Mouse (Mus musculus) stomach, embryonic 14.5 days (tissue): Measurements from ENCODE around the gene Ofd1. TPM values are rescaled to one million over a fixed set of nuclear protein-coding genes. Genes with fewer than 3 reads are reported as not detected.

Experiments
- ATAC-seq: fragments of 200-750 bp; cut with Nextera tagmentation; 2 replicates; pipeline ENCODE4 v1.8.0; 2017; ENCODE audit warnings: low read depth, moderate TSS enrichment; ENCODE audit not compliant: insufficient number of reproducible peaks, insufficient read depth, low FRiP score
- H3K27ac ChIP-seq: fragments of 300-500 bp; sonication (generic); 2 replicates; pipeline ENCODE4 v1.5.1; 2014; ENCODE audit warnings: mild to moderate bottlenecking, low read length, moderate library complexity, mixed read lengths
- H3K27me3 ChIP-seq: fragments of 300-500 bp; sonication (generic); 2 replicates; pipeline ENCODE4 v1.6.1; 2014; ENCODE audit warnings: low read length, control low read depth, mixed read lengths; ENCODE audit not compliant: control insufficient read depth, insufficient read depth
- H3K36me3 ChIP-seq: fragments of 300-500 bp; sonication (generic); 2 replicates; pipeline ENCODE4 v1.6.1; 2014; ENCODE audit warnings: mild to moderate bottlenecking, control low read depth, low read length, moderate library complexity, mixed read lengths; ENCODE audit not compliant: control insufficient read depth, insufficient read depth
- H3K4me1 ChIP-seq: fragments of 300-500 bp; sonication (generic); 2 replicates; pipeline ENCODE4 v1.6.1; 2014; ENCODE audit warnings: low read length, control low read depth, mixed read lengths; ENCODE audit not compliant: control insufficient read depth, insufficient read depth
- H3K4me2 ChIP-seq: fragments of 300-500 bp; sonication (generic); replicated peaks from 2 replicates; pipeline ENCODE4 v1.6.1; 2014; ENCODE audit warnings: low read depth, low read length, control low read depth
- H3K4me3 ChIP-seq: fragments of 300-500 bp; sonication (generic); 2 replicates; pipeline ENCODE4 v1.5.1; 2014; ENCODE audit warnings: low read depth, low read length, control low read depth
- H3K9ac ChIP-seq: fragments of 300-500 bp; sonication (generic); replicated peaks from 2 replicates; pipeline ENCODE4 v1.6.1; 2014; ENCODE audit warnings: low read depth, mild to moderate bottlenecking, control low read depth, low read length, moderate library complexity, mixed read lengths
- H3K9me3 ChIP-seq: fragments of 300-500 bp; sonication (generic); 2 replicates; pipeline ENCODE4 v1.6.1; 2016; ENCODE audit warnings: low read depth, low read length, control low read depth; ENCODE audit not compliant: control insufficient read depth
- WGBS: fragments of 180-500 bp; shearing (Covaris S2); extraction: QIAGEN DNeasy Blood & Tissue Kit; methylation state at CpG from one replicate; pipeline ENCODE4 v1.1.7; 2014; 5-methylcytosine and 5-hydroxymethylcytosine counted together
- polyA plus RNA-seq: library from polyadenylated mRNA; unstranded; fragments of >200 nt; fragmentation: Nextera tagmentation; extraction: Ambion mirVana; gene quantifications from 2 replicates; pipeline ENCODE4 v1.2.1, GENCODE M21; 2014

Ofd1 gene
- polyA plus RNA-seq, 1 experiment from 2014 or later, result 9.2 TPM

GRCm38 (mm10) chrX:166354913-166355312, 85.6 kb downstream of the Ofd1 start:
- H3K4me1 ChIP-seq, result no peaks in the 10 kb centered on the region
- no peaks in the 10 kb centered on the region for H3K9me3 ChIP-seq
- ATAC-seq, result no peak
- H3K9ac ChIP-seq, result no peak overlapping the region
- H3K4me2 ChIP-seq, result no peak overlapping the region
- no peak overlapping the region for H3K27ac ChIP-seq
- no peak overlapping the region for H3K4me3 ChIP-seq
- WGBS, result 65% methylated on average over 1 of the region's 1 CpGs
- H3K27me3 ChIP-seq, result no peaks in the 10 kb centered on the region
- H3K36me3 ChIP-seq, result no peaks in the 10 kb centered on the region

GRCm38 (mm10) chrX:166353412-166353811, 87.1 kb downstream of the Ofd1 start:
- Histone ChIP-seq H3K9me3 (no peaks in the 10 kb centered on the region), H3K9ac (no peak overlapping the region), H3K4me1 (no peaks in the 10 kb centered on the region), H3K4me3 (no peak overlapping the region), H3K36me3 (no peaks in the 10 kb centered on the region), H3K27ac (no peak overlapping the region), H3K4me2 (no peak overlapping the region), H3K27me3 (no peaks in the 10 kb centered on the region)
- ATAC-seq, result no peak
- 58% methylated on average over 2 of the region's 2 CpGs for WGBS

- 25% methylated on average over 6 of the region's 6 CpGs for WGBS
- no peaks in the 10 kb centered on the region for H3K36me3 ChIP-seq
- ATAC-seq, result no peak
Measured at GRCm38 (mm10) chrX:166351790-166352189, 88.7 kb downstream of the Ofd1 start.

DNA sequence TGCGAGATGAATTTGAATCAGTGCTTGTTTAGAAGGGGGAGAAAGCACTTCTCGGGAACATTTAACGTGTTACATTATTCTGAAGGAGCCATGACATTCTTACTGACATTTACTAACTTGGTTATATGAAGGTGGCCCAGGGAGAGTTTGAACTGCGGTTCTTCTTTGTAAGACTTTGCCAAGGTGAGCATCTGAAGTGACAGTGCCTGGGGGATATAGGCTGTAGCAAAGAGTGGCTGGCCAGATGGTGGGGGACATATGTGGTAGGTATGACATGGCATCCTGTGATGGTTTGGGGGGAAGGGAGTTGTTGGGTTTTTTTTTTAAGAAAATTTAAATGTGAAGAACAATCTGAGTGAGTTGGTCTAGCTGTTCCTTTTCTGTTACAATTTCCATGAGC, 91.9 kb downstream of the Ofd1 start:
- no peaks in the 10 kb centered on the region for H3K36me3 ChIP-seq
- no peak overlapping the region for H3K4me3 ChIP-seq
- no peaks in the 10 kb centered on the region for H3K9me3 ChIP-seq
- ATAC-seq, result no peak
- no peaks in the 10 kb centered on the region for H3K27me3 ChIP-seq
- no peak overlapping the region for H3K4me2 ChIP-seq
- no peak overlapping the region for H3K27ac ChIP-seq
- H3K4me1 ChIP-seq, result no peaks in the 10 kb centered on the region
- H3K9ac ChIP-seq, result no peak overlapping the region
- 84% methylated on average over 4 of the region's 4 CpGs for WGBS

More at GRCm38 (mm10) chrX:166351790-166352189, 88.7 kb downstream of the Ofd1 start:
- Histone ChIP-seq H3K27me3 (no peaks in the 10 kb centered on the region), H3K9ac (no peak overlapping the region), H3K4me1 (no peaks in the 10 kb centered on the region), H3K27ac (no peak overlapping the region), H3K4me2 (no peak overlapping the region), H3K4me3 (no peak overlapping the region), H3K9me3 (no peaks in the 10 kb centered on the region)

- Histone ChIP-seq H3K36me3 (no peaks in the 10 kb centered on the region), H3K27me3 (no peaks in the 10 kb centered on the region), H3K4me2 (no peak overlapping the region), H3K9ac (no peak overlapping the region), H3K4me3 (no peak overlapping the region), H3K4me1 (no peaks in the 10 kb centered on the region), H3K9me3 (no peaks in the 10 kb centered on the region), H3K27ac (no peak overlapping the region)
- ATAC-seq, result no peak
- WGBS, result 79% methylated on average over 6 of the region's 6 CpGs
Measured at GRCm38 (mm10) chrX:166348086-166348485, 92.4 kb downstream of the Ofd1 start.

- Histone ChIP-seq H3K4me3 (peak overlapping the region; percentile 13), H3K27ac (no peak overlapping the region), H3K9ac (no peak overlapping the region; the same call in 1 of the 2 replicates), H3K9me3 (no peaks in the 10 kb centered on the region), H3K36me3 (no peaks in the 10 kb centered on the region), H3K27me3 (no peaks in the 10 kb centered on the region), H3K4me1 (no peaks in the 10 kb centered on the region), H3K4me2 (no peak overlapping the region; the same call in 1 of the 2 replicates)
- ATAC-seq, result no peak
- 38% methylated on average over 10 of the region's 10 CpGs for WGBS
Measured at GRCm38 (mm10) chrX:166344228-166345015, 96.1 kb downstream of the Ofd1 start.

- H3K27me3 ChIP-seq, result no peaks in the 10 kb centered on the region
- no peaks in the 10 kb centered on the region for H3K36me3 ChIP-seq
- no peaks in the 10 kb centered on the region for H3K9me3 ChIP-seq
- H3K9ac ChIP-seq, result no peak overlapping the region
- H3K4me2 ChIP-seq, result no peak overlapping the region
- H3K4me1 ChIP-seq, result no peaks in the 10 kb centered on the region
- no peak overlapping the region for H3K27ac ChIP-seq
- no peak for ATAC-seq
- H3K4me3 ChIP-seq, result no peak overlapping the region
- WGBS, result 83% methylated on average over 6 of the region's 6 CpGs
Measured at GRCm38 (mm10) chrX:166341795-166342194, 98.7 kb downstream of the Ofd1 start.
